In the genomic region with DNA sequence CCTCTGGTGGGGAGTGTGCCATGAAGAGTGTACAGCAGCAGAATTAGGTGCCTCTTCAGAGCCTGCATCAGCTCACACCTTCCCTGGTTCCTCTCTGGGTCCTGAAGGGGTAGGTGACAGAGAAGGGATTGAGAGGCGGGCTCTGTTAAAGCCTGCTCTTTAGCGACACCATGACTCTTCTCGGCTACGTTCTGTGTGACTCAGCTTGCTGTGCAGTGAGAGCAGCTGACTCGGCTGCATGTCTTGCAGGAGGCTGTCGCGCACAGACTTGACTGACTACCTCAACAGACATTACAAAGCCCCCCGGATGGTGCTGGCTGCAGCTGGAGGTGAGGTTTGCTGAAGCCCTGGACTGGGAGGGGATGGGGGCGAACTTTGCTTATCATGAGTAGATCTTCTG, we compare ENCODE assay signal across 26 mouse cellular contexts. TPM values are rescaled to one million over a fixed set of nuclear protein-coding genes. Genes with fewer than 3 reads are reported as not detected.
DNase-seq lines count a peak whose midpoint lies in the region; ATAC-seq and TF ChIP-seq lines count a peak whose summit lies in the region.
"Had no signal": no experiment of that assay in that cellular context is flagged by ENCODE, and none has a peak within 500 bp of the region (broad histone marks: within the 10 kb centered on the region; RNA-seq: fewer than 3 reads in every experiment).

No protein-coding gene starts in this region.

- peaks cover 94% of the 10 kb centered on the region for H3K36me3 ChIP-seq in liver, embryonic 13.5 days
- peaks cover 87% of the 10 kb centered on the region for H3K36me3 ChIP-seq in liver, postnatal 0 days (replicated peaks; ENCODE audit: insufficient read depth, low read length)
- peaks cover 5 to 14% of the 10 kb centered on the region in 2 experiments for H3K36me3 ChIP-seq in MEL (ENCODE audit: control insufficient read depth in 1 of 2, insufficient read depth in 2 of 2, low read length in 2 of 2)
- H3K36me3 ChIP-seq in stomach, embryonic 16.5 days (ENCODE audit: control insufficient read depth, insufficient read depth, low read length): peaks cover 38% of the 10 kb centered on the region

- peaks cover 3% of the 10 kb centered on the region; the same call in 1 of the 2 replicates for H3K79me2 ChIP-seq in MEL (ENCODE audit: control insufficient read depth, insufficient read depth, low read length, poor library complexity)

- ATAC-seq in frontal cortex, adult (ENCODE audit: low TSS enrichment): peak; percentile 75
- peak; percentile 27; the same call in 1 of the 2 replicates for ATAC-seq in liver, embryonic 13.5 days (ENCODE audit: low read depth)
- no peak for ATAC-seq in liver, postnatal 0 days
- no peak for ATAC-seq in stomach, embryonic 16.5 days (ENCODE audit: insufficient read depth, low FRiP score)
- ATAC-seq: hindbrain, embryonic 16.5 days had no signal

- H3K4me1 ChIP-seq in liver, embryonic 13.5 days (replicated peaks): peaks cover 24% of the 10 kb centered on the region
- H3K4me1 ChIP-seq in liver, postnatal 0 days (ENCODE audit: insufficient read depth): no peaks in the 10 kb centered on the region
- peaks cover 0 to 3% of the 10 kb centered on the region in 2 experiments; a peak in 1 of 4 replicates for H3K4me1 ChIP-seq in MEL (ENCODE audit: control insufficient read depth in 1 of 2, insufficient read depth in 2 of 2, low read length in 2 of 2)
- peaks cover 13% of the 10 kb centered on the region for H3K4me1 ChIP-seq in stomach, embryonic 16.5 days (ENCODE audit: control insufficient read depth, insufficient read depth, low read length)
- H3K4me1 ChIP-seq: forebrain, embryonic 12.5 days had no signal

- no peak overlapping the region for H3K27ac ChIP-seq in liver, embryonic 13.5 days
- H3K27ac ChIP-seq in liver, postnatal 0 days (ENCODE audit: low read depth): no peak overlapping the region
- peak overlapping the region; percentile 5; the same call in 1 of the 2 replicates for H3K27ac ChIP-seq in MEL (ENCODE audit: control insufficient read depth, low read depth, low read length)
- peak overlapping the region; percentile 52 for H3K27ac ChIP-seq in stomach, embryonic 16.5 days (ENCODE audit: low read length)
- H3K27ac ChIP-seq: embryonic facial prominence, embryonic 12.5 days; forebrain, embryonic 12.5 days; heart, embryonic 10.5 days; hindbrain, embryonic 12.5 days had no signal

- WGBS in liver, embryonic 13.5 days (ENCODE audit: insufficient replicate concordance): 83% methylated on average over 9 of the region's 9 CpGs
- 84% methylated on average over 9 of the region's 9 CpGs for WGBS in liver, postnatal 0 days (ENCODE audit: insufficient replicate concordance)
- WGBS in stomach, embryonic 16.5 days: 75% methylated on average over 9 of the region's 9 CpGs

- no peak overlapping the region for H3K4me3 ChIP-seq in liver, embryonic 13.5 days (replicated peaks)
- H3K4me3 ChIP-seq in liver, postnatal 0 days (ENCODE audit: low read depth, low read length): no peak overlapping the region
- no peak overlapping the region for H3K4me3 ChIP-seq in MEL (ENCODE audit: control insufficient read depth in 1 of 2, insufficient read depth in 1 of 2, low read depth in 2 of 2, low read length in 2 of 2)
- no peak overlapping the region for H3K4me3 ChIP-seq in stomach, embryonic 16.5 days (replicated peaks; ENCODE audit: low read length)
- H3K4me3 ChIP-seq: embryonic facial prominence, embryonic 12.5 days; forebrain, embryonic 12.5 days; heart, embryonic 10.5 days; hindbrain, embryonic 12.5 days had no signal

- H3K27me3 ChIP-seq in liver, embryonic 13.5 days: no peaks in the 10 kb centered on the region
- no peaks in the 10 kb centered on the region for H3K27me3 ChIP-seq in liver, postnatal 0 days (ENCODE audit: insufficient read depth, low read length)
- no peaks in the 10 kb centered on the region for H3K27me3 ChIP-seq in MEL (ENCODE audit: control insufficient read depth in 1 of 2, insufficient read depth in 2 of 2, low read length in 2 of 2)
- H3K27me3 ChIP-seq in stomach, embryonic 16.5 days (ENCODE audit: control insufficient read depth, insufficient read depth, low read length): no peaks in the 10 kb centered on the region
- H3K27me3 ChIP-seq: CH12.LX; embryonic facial prominence, embryonic 12.5 days; forebrain, embryonic 12.5 days; hindbrain, embryonic 12.5 days had no signal

- DNase-seq in frontal cortex, postnatal 10 days (ENCODE audit: low spot score in 2 of 2): no peak
- no peak for DNase-seq in liver, embryonic 13.5 days
- DNase-seq in liver, postnatal 0 days: no peak
- no peak for DNase-seq in MEL (ENCODE audit: low read depth, low spot score)
- no peak for DNase-seq in layer of hippocampus, adult 11-12 months (ENCODE audit: low spot score)
- DNase-seq: adrenal gland, adult 8-10 months; adrenal gland, postnatal 36 days; cerebellum, adult 11 months; cerebellum, adult 8-10 months; cerebellum, postnatal 14 days; embryo, embryonic 11 days; gastrocnemius, postnatal 10 days; heart, adult 18-20 months; heart, postnatal 10 days; heart, postnatal 4 days had no signal

- no peak for TF ChIP-seq POLR2A in MEL (IDR thresholded peaks at IDR 0.05; ENCODE audit: control insufficient read depth in 1 of 2, insufficient read depth in 1 of 2, low read depth in 1 of 2, low read length in 2 of 2, poor library complexity in 1 of 2)

- no peak for TF ChIP-seq RAD21 in MEL (IDR thresholded peaks at IDR 0.05; ENCODE audit: low read depth, low read length)

- TF ChIP-seq EP300 in liver, postnatal 0 days (IDR thresholded peaks at IDR 0.05; ENCODE audit: low read depth): no peak
- TF ChIP-seq EP300 in MEL (IDR thresholded peaks at IDR 0.05; ENCODE audit: low read depth in 1 of 2, low read length in 2 of 2): no peak

- no peak for TF ChIP-seq CTCF in liver, postnatal 0 days (IDR thresholded peaks at IDR 0.05; ENCODE audit: low read depth)
- TF ChIP-seq CTCF in MEL (IDR thresholded peaks at IDR 0.05 in 2 of 3, conservative IDR thresholded peaks at IDR 0.05 in 1 of 3; ENCODE audit: control insufficient read depth in 1 of 3, insufficient read depth in 1 of 3, low read depth in 2 of 3, low read length in 3 of 3, poor library complexity in 1 of 3, severe bottlenecking in 1 of 3): no peak

- H3K9me3 ChIP-seq in liver, embryonic 13.5 days (replicated peaks): no peaks in the 10 kb centered on the region
- H3K9me3 ChIP-seq in liver, postnatal 0 days (ENCODE audit: low read length): no peaks in the 10 kb centered on the region
- H3K9me3 ChIP-seq in MEL (replicated peaks; ENCODE audit: insufficient read depth, low read length): no peaks in the 10 kb centered on the region
- no peaks in the 10 kb centered on the region for H3K9me3 ChIP-seq in stomach, embryonic 16.5 days (replicated peaks; ENCODE audit: control insufficient read depth, low read length)
- H3K9me3 ChIP-seq: embryonic facial prominence, embryonic 12.5 days; forebrain, embryonic 12.5 days; heart, embryonic 10.5 days; hindbrain, embryonic 12.5 days had no signal

- H3K4me2 ChIP-seq in liver, embryonic 13.5 days: no peak overlapping the region
- no peak overlapping the region for H3K4me2 ChIP-seq in liver, postnatal 0 days (ENCODE audit: low read depth, low read length)
- H3K4me2 ChIP-seq in stomach, embryonic 16.5 days (ENCODE audit: low read depth, low read length): no peak overlapping the region
- H3K4me2 ChIP-seq: embryonic facial prominence, embryonic 12.5 days; forebrain, embryonic 12.5 days; hindbrain, embryonic 12.5 days had no signal

- no peak overlapping the region for H3K9ac ChIP-seq in liver, embryonic 13.5 days
- H3K9ac ChIP-seq in liver, postnatal 0 days (replicated peaks): no peak overlapping the region
- no peak overlapping the region for H3K9ac ChIP-seq in MEL (ENCODE audit: control insufficient read depth, low read depth, low read length, poor library complexity, severe bottlenecking)
- H3K9ac ChIP-seq in stomach, embryonic 16.5 days (ENCODE audit: low read length): no peak overlapping the region
- H3K9ac ChIP-seq: embryonic facial prominence, embryonic 12.5 days; forebrain, embryonic 12.5 days; hindbrain, embryonic 12.5 days had no signal

RNA-seq across cellular contexts. Expression of a gene that starts 8.3 kb away (rescaled TPM):
- polyA plus RNA-seq in liver, embryonic 13.5 days (2015; fragmentation: Nextera tagmentation; extraction: Ambion mirVana): 0.28 and 0.38 TPM in 2 replicates
- polyA plus RNA-seq in liver, postnatal 0 days (2015; fragmentation: Nextera tagmentation; extraction: Ambion mirVana): 0.05 and 0.13 TPM in 2 replicates
- 0.78 and 1.2 TPM in 2 replicates for total RNA-seq in MEL (2012; rRNA removed)
- polyA plus RNA-seq in MEL (2012; ENCODE audit: insufficient read depth in 1 of 2, insufficient read length in 2 of 2, low read depth in 1 of 2, low replicate concordance in 2 of 2, missing spikeins in 1 of 2): 1 to 10 TPM in 1 of 2 experiments, not detected in 1; 2.6 TPM
- 6.0 and 8.5 TPM in 2 replicates for polyA plus RNA-seq in stomach, embryonic 16.5 days (2015; fragmentation: Nextera tagmentation; extraction: Ambion mirVana)

RNA-seq across cellular contexts. Expression of a gene that starts 8.7 kb away (rescaled TPM):
- 354 and 355 TPM in 2 replicates for polyA plus RNA-seq in liver, embryonic 13.5 days (2015; fragmentation: Nextera tagmentation; extraction: Ambion mirVana)
- 333 and 345 TPM in 2 replicates for polyA plus RNA-seq in liver, postnatal 0 days (2015; fragmentation: Nextera tagmentation; extraction: Ambion mirVana)
- total RNA-seq in MEL (2012; rRNA removed): 427 and 428 TPM in 2 replicates
- polyA plus RNA-seq in MEL (2012; ENCODE audit: insufficient read depth in 1 of 2, insufficient read length in 2 of 2, low read depth in 1 of 2, low replicate concordance in 2 of 2, missing spikeins in 1 of 2): 100 to 1,000 TPM in 1 of 2 experiments, not detected in 1; 494 TPM
- polyA plus RNA-seq in stomach, embryonic 16.5 days (2015; fragmentation: Nextera tagmentation; extraction: Ambion mirVana): 482 and 516 TPM in 2 replicates

RNA-seq across cellular contexts. Expression of a gene that starts 30.7 kb away (rescaled TPM):
- polyA plus RNA-seq in liver, embryonic 13.5 days (2015; fragmentation: Nextera tagmentation; extraction: Ambion mirVana): not detected in 2 replicates
- polyA plus RNA-seq in liver, postnatal 0 days (2015; fragmentation: Nextera tagmentation; extraction: Ambion mirVana): not detected in 2 replicates
- total RNA-seq in MEL (2012; rRNA removed): not detected in 2 replicates
- polyA plus RNA-seq in MEL (2012; ENCODE audit: insufficient read depth in 1 of 2, insufficient read length in 2 of 2, low read depth in 1 of 2, low replicate concordance in 2 of 2, missing spikeins in 1 of 2): not detected
- 0.27 TPM in 1 of 2 replicates, not detected in the other for polyA plus RNA-seq in stomach, embryonic 16.5 days (2015; fragmentation: Nextera tagmentation; extraction: Ambion mirVana)
- total RNA-seq: adrenal gland, postnatal 36 days; CH12.LX; common myeloid progenitor, adult 5-6 weeks; gastrocnemius, postnatal 10 days; gastrocnemius, postnatal 4 days; heart, adult 18-20 months; heart, postnatal 10 days; heart, postnatal 4 days had no signal
- polyA plus RNA-seq: embryonic facial prominence, embryonic 12.5 days; forebrain, embryonic 12.5 days; heart, embryonic 10.5 days; heart, embryonic 14.5 days; hindbrain, embryonic 16.5 days had no signal

RNA-seq across cellular contexts. Expression of a gene that starts 40.7 kb away (rescaled TPM):
- polyA plus RNA-seq in liver, embryonic 13.5 days (2015; fragmentation: Nextera tagmentation; extraction: Ambion mirVana): not detected in 2 replicates
- polyA plus RNA-seq in liver, postnatal 0 days (2015; fragmentation: Nextera tagmentation; extraction: Ambion mirVana): not detected in 2 replicates
- 0.12 TPM in 1 of 2 replicates, not detected in the other for total RNA-seq in MEL (2012; rRNA removed)
- polyA plus RNA-seq in MEL (2012; ENCODE audit: insufficient read depth in 1 of 2, insufficient read length in 2 of 2, low read depth in 1 of 2, low replicate concordance in 2 of 2, missing spikeins in 1 of 2): under 1 TPM in 1 of 2 experiments, not detected in 1; 0.19 TPM
- polyA plus RNA-seq in stomach, embryonic 16.5 days (2015; fragmentation: Nextera tagmentation; extraction: Ambion mirVana): 0.31 and 0.40 TPM in 2 replicates
- total RNA-seq: CH12.LX; common myeloid progenitor, adult 5-6 weeks; heart, adult 18-20 months; heart, postnatal 10 days; heart, postnatal 4 days had no signal
- polyA plus RNA-seq: forebrain, embryonic 12.5 days; heart, embryonic 10.5 days; heart, embryonic 14.5 days; hindbrain, embryonic 12.5 days; hindbrain, embryonic 16.5 days had no signal

RNA-seq across cellular contexts. Expression of a gene that starts 46.5 kb away (rescaled TPM):
- 2.3 and 2.5 TPM in 2 replicates for polyA plus RNA-seq in liver, embryonic 13.5 days (2015; fragmentation: Nextera tagmentation; extraction: Ambion mirVana)
- polyA plus RNA-seq in liver, postnatal 0 days (2015; fragmentation: Nextera tagmentation; extraction: Ambion mirVana): 3.1 and 3.8 TPM in 2 replicates
- total RNA-seq in MEL (2012; rRNA removed): 3.2 and 5.1 TPM in 2 replicates
- 1 to 10 TPM in 1 of 2 experiments, not detected in 1; 6.4 TPM for polyA plus RNA-seq in MEL (2012; ENCODE audit: insufficient read depth in 1 of 2, insufficient read length in 2 of 2, low read depth in 1 of 2, low replicate concordance in 2 of 2, missing spikeins in 1 of 2)
- 10.2 and 11.2 TPM in 2 replicates for polyA plus RNA-seq in stomach, embryonic 16.5 days (2015; fragmentation: Nextera tagmentation; extraction: Ambion mirVana)

Comparison
In these comparisons a context has a peak if more than half of its experiments do, and no peak if none do; other contexts are left out.
1. ATAC-seq: peak in frontal cortex, adult (single experiment) and liver, embryonic 13.5 days (single experiment); none in liver, postnatal 0 days (single experiment) and stomach, embryonic 16.5 days (single experiment).
2. H3K27ac ChIP-seq: peak in MEL (single experiment) and stomach, embryonic 16.5 days (single experiment); none in liver, embryonic 13.5 days (single experiment) and liver, postnatal 0 days (single experiment).